Mouse (Mus musculus) c-Kit-negative CD71-positive TER-119-positive erythroid progenitor cells, embryonic 14.5 days (primary cell): ENCODE data around the gene Zdhhc16.
A peak's percentile ranks its signal among the peaks of the same experiment; 100 is the strongest.

Source experiments
- DNase-seq: peaks from one replicate; pipeline ENCODE4 v3.0.0-alpha.2; 2013; ENCODE audit warnings: low read depth, low spot score

Gene Zdhhc16

GRCm38 (mm10) chr19:41933179-41934086 is at the start of gene Zdhhc16, which contains the start of gene Exosc1:
Zdhhc16 (plus strand) TSS chr19:41933480.
Exosc1 (minus strand) TSS chr19:41933423.
- peak; percentile 96 for DNase-seq

GRCm38 (mm10) chr19:41883882-41884281 is 49.4 kb upstream of the Zdhhc16 start:
- no peak for DNase-seq

GRCm38 (mm10) chr19:41888191-41888590 is 45.1 kb upstream of the Zdhhc16 start:
- peak; percentile 59 for DNase-seq

GRCm38 (mm10) chr19:41894959-41895358 is 38.3 kb upstream of the Zdhhc16 start:
- peak; percentile 49 for DNase-seq

GRCm38 (mm10) chr19:41895460-41896318 is 37.6 kb upstream of the Zdhhc16 start, which contains the start of gene Rrp12:
Rrp12 (minus strand) TSS chr19:41896173.
- peak; percentile 87 for DNase-seq

GRCm38 (mm10) chr19:41896319-41896711 is 37.0 kb upstream of the Zdhhc16 start:
- no peak for DNase-seq

GRCm38 (mm10) chr19:41898860-41899259 is 34.4 kb upstream of the Zdhhc16 start:
- peak; percentile 44 for DNase-seq

- DNase-seq: no peak
Observed at GRCm38 (mm10) chr19:41900495-41901090, 32.7 kb upstream of the Zdhhc16 start.

GRCm38 (mm10) chr19:41901696-41902095 is 31.6 kb upstream of the Zdhhc16 start:
- DNase-seq: no peak

- DNase-seq: no peak
Observed at GRCm38 (mm10) chr19:41902848-41903593, 30.3 kb upstream of the Zdhhc16 start.

GRCm38 (mm10) chr19:41905246-41905645 is 28.0 kb upstream of the Zdhhc16 start:
- no peak for DNase-seq

GRCm38 (mm10) chr19:41906311-41907078 is 26.8 kb upstream of the Zdhhc16 start:
- DNase-seq: no peak

- DNase-seq: no peak
Observed at GRCm38 (mm10) chr19:41907079-41907760, 26.1 kb upstream of the Zdhhc16 start.

GRCm38 (mm10) chr19:41908736-41909135 is 24.5 kb upstream of the Zdhhc16 start:
- DNase-seq: no peak

GRCm38 (mm10) chr19:41910396-41910795 is 22.9 kb upstream of the Zdhhc16 start:
- no peak for DNase-seq

GRCm38 (mm10) chr19:41911178-41912073 is 21.9 kb upstream of the Zdhhc16 start, which contains the start of gene Pgam1:
Pgam1 (plus strand) TSS chr19:41911923.
- DNase-seq: peak; percentile 98

GRCm38 (mm10) chr19:41912121-41913080 is 20.9 kb upstream of the Zdhhc16 start:
- DNase-seq: peak; percentile 34
